Mouse (Mus musculus): ENCODE data around the gene Ecpas. TPM values are rescaled to one million over a fixed set of nuclear protein-coding genes. Genes with fewer than 3 reads are reported as not detected.

The Ecpas gene
- polyA plus RNA-seq, 1 experiment from 2014 or later: 44.5 TPM

GRCm38 (mm10) chr4:58915081-58915826 is 2.7 kb upstream of the Ecpas start:
- WGBS: 79% methylated on average over 8 of the region's 8 CpGs
- Histone ChIP-seq H3K4me1 (replicated peaks; ENCODE audit: control insufficient read depth, insufficient read depth, low read length) (peaks cover 9% of the 10 kb centered on the region), H3K9ac (ENCODE audit: low read length) (no peak overlapping the region), H3K27me3 (replicated peaks; ENCODE audit: control insufficient read depth, insufficient read depth, low read length) (no peaks in the 10 kb centered on the region), H3K27ac (ENCODE audit: low read depth) (no peak overlapping the region), H3K4me3 (ENCODE audit: low read depth, low read length) (no peak overlapping the region), H3K9me3 (ENCODE audit: control insufficient read depth, low read length) (no peaks in the 10 kb centered on the region), H3K4me2 (ENCODE audit: low read length) (no peak overlapping the region), H3K36me3 (ENCODE audit: control insufficient read depth, insufficient read depth, low read length) (no peaks in the 10 kb centered on the region)
- DNase-seq (ENCODE audit: low spot score): no peak
- ATAC-seq (replicated peaks; ENCODE audit: low FRiP score, low TSS enrichment, low read depth): no peak

- DNase-seq (ENCODE audit: low spot score): no peak
- Histone ChIP-seq H3K4me2 (ENCODE audit: low read length) (peak overlapping the region; percentile 65), H3K4me1 (replicated peaks; ENCODE audit: control insufficient read depth, insufficient read depth, low read length) (peaks cover 9% of the 10 kb centered on the region), H3K27me3 (replicated peaks; ENCODE audit: control insufficient read depth, insufficient read depth, low read length) (no peaks in the 10 kb centered on the region), H3K9me3 (ENCODE audit: control insufficient read depth, low read length) (no peaks in the 10 kb centered on the region), H3K36me3 (ENCODE audit: control insufficient read depth, insufficient read depth, low read length) (no peaks in the 10 kb centered on the region), H3K27ac (ENCODE audit: low read depth) (no peak overlapping the region), H3K9ac (ENCODE audit: low read length) (no peak overlapping the region), H3K4me3 (ENCODE audit: low read depth, low read length) (no peak overlapping the region)
- ATAC-seq (replicated peaks; ENCODE audit: low FRiP score, low TSS enrichment, low read depth): no peak
- 34% methylated on average over 3 of the region's 3 CpGs for WGBS
These were observed 932 bp upstream of the Ecpas start for GRCm38 (mm10) chr4:58913336-58914026.

GRCm38 (mm10) chr4:58911831-58912628 is 519 bp downstream of the Ecpas start:
- no peaks in the 10 kb centered on the region for H3K9me3 ChIP-seq (ENCODE audit: control insufficient read depth, low read length)
- DNase-seq (ENCODE audit: low spot score): peak; percentile 90

DNA sequence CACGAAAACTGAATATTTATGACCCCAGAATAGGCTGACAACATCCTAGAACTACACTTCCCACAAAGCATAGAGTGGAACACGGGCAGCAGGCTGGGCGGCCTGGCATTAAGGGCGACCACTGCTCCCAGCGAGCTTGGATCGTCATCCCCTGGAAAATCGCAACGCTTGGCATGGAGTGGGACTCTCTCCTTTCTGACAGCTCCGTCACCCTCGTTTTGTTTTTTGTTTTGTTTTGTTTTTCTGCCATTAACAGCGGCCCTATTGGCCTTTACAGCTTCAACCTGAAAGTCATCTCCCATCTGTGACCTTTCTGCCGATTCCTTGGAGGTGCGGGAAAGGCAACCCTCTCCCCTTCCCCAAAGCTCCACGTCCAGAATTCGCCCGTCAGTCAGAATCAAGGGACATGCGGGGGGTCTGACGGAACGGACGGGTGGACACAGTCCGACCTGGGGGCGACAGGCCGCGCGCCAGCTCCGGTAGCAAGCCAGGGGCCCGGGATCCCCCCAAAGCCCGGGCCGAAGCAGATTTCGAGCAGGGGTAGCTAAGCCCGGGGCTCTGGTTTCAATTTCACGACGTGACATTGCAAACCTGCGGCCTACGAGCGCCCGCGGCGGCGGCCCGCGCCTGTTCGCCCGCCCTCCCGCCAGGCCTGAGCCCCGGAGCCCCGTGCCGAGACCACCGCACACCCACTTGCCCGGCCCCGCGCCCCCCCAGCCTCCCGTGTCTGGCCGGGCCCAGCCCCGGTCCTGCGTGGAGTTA is 1.3 kb downstream of the Ecpas start:
- no peak for DNase-seq (ENCODE audit: low spot score)
- Histone ChIP-seq H3K27ac (ENCODE audit: low read depth) (peak overlapping the region; percentile 98), H3K9ac (ENCODE audit: low read length) (peak overlapping the region; percentile 93), H3K27me3 (replicated peaks; ENCODE audit: control insufficient read depth, insufficient read depth, low read length) (no peaks in the 10 kb centered on the region), H3K4me1 (replicated peaks; ENCODE audit: control insufficient read depth, insufficient read depth, low read length) (peaks cover 9% of the 10 kb centered on the region), H3K4me3 (ENCODE audit: low read depth, low read length) (peak overlapping the region; percentile 91), H3K9me3 (ENCODE audit: control insufficient read depth, low read length) (no peaks in the 10 kb centered on the region), H3K4me2 (ENCODE audit: low read length) (peak overlapping the region; percentile 65), H3K36me3 (ENCODE audit: control insufficient read depth, insufficient read depth, low read length) (no peaks in the 10 kb centered on the region)
- under 1% methylated on average over 52 of the region's 56 CpGs for WGBS
- ATAC-seq (replicated peaks; ENCODE audit: low FRiP score, low TSS enrichment, low read depth): peak; percentile 63

More at GRCm38 (mm10) chr4:58911831-58912628, 519 bp downstream of the Ecpas start:
- under 1% methylated on average over 90 of the region's 126 CpGs for WGBS
- Histone ChIP-seq H3K27ac (ENCODE audit: low read depth) (peak overlapping the region; percentile 98), H3K4me2 (ENCODE audit: low read length) (peak overlapping the region; percentile 65), H3K4me3 (ENCODE audit: low read depth, low read length) (peak overlapping the region; percentile 91), H3K36me3 (ENCODE audit: control insufficient read depth, insufficient read depth, low read length) (no peaks in the 10 kb centered on the region), H3K27me3 (replicated peaks; ENCODE audit: control insufficient read depth, insufficient read depth, low read length) (no peaks in the 10 kb centered on the region), H3K9ac (ENCODE audit: low read length) (peak overlapping the region; percentile 93), H3K4me1 (replicated peaks; ENCODE audit: control insufficient read depth, insufficient read depth, low read length) (peaks cover 9% of the 10 kb centered on the region)
- ATAC-seq (replicated peaks; ENCODE audit: low FRiP score, low TSS enrichment, low read depth): peak; percentile 79

DNA sequence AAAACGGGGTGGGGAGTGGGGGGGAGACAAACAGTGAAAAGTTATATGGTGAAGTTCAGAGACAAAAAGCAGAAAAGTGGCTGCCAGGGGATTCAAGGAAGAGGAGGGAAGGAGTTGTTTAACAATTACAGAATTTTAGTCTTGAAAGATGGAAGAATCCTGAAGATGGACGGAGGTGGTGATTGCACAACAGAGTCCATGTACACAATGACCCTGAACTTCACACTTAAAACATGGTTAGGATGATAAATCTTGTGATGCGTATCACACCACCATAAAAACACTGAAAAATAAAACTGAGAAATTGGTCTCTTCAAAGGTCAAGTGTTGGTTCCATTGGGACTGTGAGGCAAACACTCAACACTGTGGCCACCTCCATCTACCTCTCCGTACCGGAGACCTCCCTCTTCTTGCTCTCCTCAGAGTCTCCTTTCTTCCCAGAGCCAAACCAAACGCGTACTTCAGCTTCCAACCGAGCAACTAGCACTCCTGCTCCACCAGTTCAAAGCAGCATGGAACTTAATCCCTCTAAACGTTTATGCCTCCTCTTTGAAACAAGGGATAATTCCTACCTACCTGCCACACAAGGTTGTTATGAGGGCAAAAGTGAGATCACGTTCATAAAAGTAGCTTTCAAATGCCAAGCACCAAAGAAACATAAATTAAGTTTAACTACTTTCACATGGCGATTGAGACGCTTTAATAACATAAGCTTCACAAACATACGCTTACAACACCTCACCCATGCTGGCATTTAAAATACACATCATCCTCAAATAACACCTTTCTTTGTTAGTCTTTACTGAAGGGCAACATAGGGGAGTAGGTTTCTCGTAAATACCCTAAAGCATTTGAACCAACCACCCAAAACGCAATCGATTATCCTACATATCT is 2.1 kb downstream of the Ecpas start:
- peak overlapping the region; percentile 91 for H3K4me3 ChIP-seq (ENCODE audit: low read depth, low read length)
- 39% methylated on average over 16 of the region's 16 CpGs for WGBS
- peak overlapping the region; percentile 65 for H3K4me2 ChIP-seq (ENCODE audit: low read length)
- H3K9me3 ChIP-seq (ENCODE audit: control insufficient read depth, low read length): no peaks in the 10 kb centered on the region
- H3K27me3 ChIP-seq (replicated peaks; ENCODE audit: control insufficient read depth, insufficient read depth, low read length): no peaks in the 10 kb centered on the region
- H3K36me3 ChIP-seq (ENCODE audit: control insufficient read depth, insufficient read depth, low read length): no peaks in the 10 kb centered on the region
- H3K27ac ChIP-seq (ENCODE audit: low read depth): no peak overlapping the region
- H3K9ac ChIP-seq (ENCODE audit: low read length): peak overlapping the region; percentile 93
- ATAC-seq (replicated peaks; ENCODE audit: low FRiP score, low TSS enrichment, low read depth) (no peak), DNase-seq (ENCODE audit: low spot score) (no peak)
- H3K4me1 ChIP-seq (replicated peaks; ENCODE audit: control insufficient read depth, insufficient read depth, low read length): peaks cover 9% of the 10 kb centered on the region

DNA sequence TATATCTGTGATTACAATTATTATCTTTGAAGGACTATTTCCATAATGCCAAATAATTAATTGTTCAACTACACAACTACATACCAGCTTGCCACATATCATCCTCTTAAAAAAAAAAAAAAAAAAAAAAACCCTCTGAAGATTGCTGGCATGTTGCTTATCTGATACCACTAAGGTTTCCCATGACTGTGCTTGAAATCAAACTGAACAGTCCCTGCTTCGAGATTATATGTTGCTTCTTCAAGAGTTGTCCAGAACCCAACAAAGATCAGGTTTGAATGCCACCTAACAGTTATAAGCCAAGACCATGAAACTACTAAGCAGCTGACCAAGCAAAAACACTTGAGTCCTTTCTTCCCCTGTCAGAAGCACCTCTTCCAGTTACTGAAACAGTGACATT is 5.1 kb downstream of the Ecpas start:
- Histone ChIP-seq H3K9ac (ENCODE audit: low read length) (no peak overlapping the region), H3K9me3 (ENCODE audit: control insufficient read depth, low read length) (no peaks in the 10 kb centered on the region), H3K27me3 (replicated peaks; ENCODE audit: control insufficient read depth, insufficient read depth, low read length) (no peaks in the 10 kb centered on the region), H3K27ac (ENCODE audit: low read depth) (no peak overlapping the region), H3K4me2 (ENCODE audit: low read length) (no peak overlapping the region), H3K4me1 (replicated peaks; ENCODE audit: control insufficient read depth, insufficient read depth, low read length) (peaks cover 6% of the 10 kb centered on the region), H3K4me3 (ENCODE audit: low read depth, low read length) (no peak overlapping the region), H3K36me3 (ENCODE audit: control insufficient read depth, insufficient read depth, low read length) (no peaks in the 10 kb centered on the region)
- 100% methylated on average over 1 of the region's 1 CpGs for WGBS
- DNase-seq (ENCODE audit: low spot score): no peak
- no peak for ATAC-seq (replicated peaks; ENCODE audit: low FRiP score, low TSS enrichment, low read depth)

GRCm38 (mm10) chr4:58898318-58898717 is 14.2 kb downstream of the Ecpas start:
- Histone ChIP-seq H3K4me3 (ENCODE audit: low read depth, low read length) (no peak overlapping the region), H3K9me3 (ENCODE audit: control insufficient read depth, low read length) (no peaks in the 10 kb centered on the region), H3K9ac (ENCODE audit: low read length) (no peak overlapping the region), H3K4me2 (ENCODE audit: low read length) (no peak overlapping the region), H3K4me1 (replicated peaks; ENCODE audit: control insufficient read depth, insufficient read depth, low read length) (0 out of 2 replicates have a peak, but pooled peaks cover 3% of the 10 kb centered on the region), H3K27ac (ENCODE audit: low read depth) (no peak overlapping the region), H3K27me3 (replicated peaks; ENCODE audit: control insufficient read depth, insufficient read depth, low read length) (no peaks in the 10 kb centered on the region), H3K36me3 (ENCODE audit: control insufficient read depth, insufficient read depth, low read length) (no peaks in the 10 kb centered on the region)
- ATAC-seq (replicated peaks; ENCODE audit: low FRiP score, low TSS enrichment, low read depth): no peak
- DNase-seq (ENCODE audit: low spot score): no peak

Measured in intestine, embryonic 14.5 days (tissue).